Mouse (Mus musculus) heart, postnatal 10 days (tissue): Measurements from ENCODE around the gene Nadk2. TPM values are rescaled to one million over a fixed set of nuclear protein-coding genes. Genes with fewer than 3 reads are reported as not detected.

ENCODE experiments used
- DNase-seq, 2 experiments: peaks; one replicate each; pipeline ENCODE4 v3.0.0; 2021
- intact Hi-C: fragments of 180-260 bp; cut with DNase I; formaldehyde crosslinking; loops from one replicate; pipeline ENCODE4 v1.15.1; 2025
- total RNA-seq, 2 experiments: library from RNA; stranded (reverse); gene quantifications; 2 replicates each; pipeline ENCODE4 v1.2.3; 2021

The Nadk2 gene
- total RNA-seq, 2 experiments from 2014 or later: 41.3 to 46.5 TPM

GRCm38 (mm10) chr15:9127051-9127791 lies 56.2 kb downstream of the Nadk2 start:
- intact Hi-C loops: loop anchor here (10.0 kb wide), 1 partner anchor 218 kb away; no protein-coding TSS in a partner anchor
- no peak for DNase-seq

- DNase-seq: no peak
- intact Hi-C loops: no loop called here
These were observed 59.9 kb downstream of the Nadk2 start for GRCm38 (mm10) chr15:9130772-9131498.

GRCm38 (mm10) chr15:9131499-9131888 lies 60.4 kb downstream of the Nadk2 start:
- no peak for DNase-seq
- intact Hi-C loops: no loop called here

GRCm38 (mm10) chr15:9132693-9133443 lies 61.8 kb downstream of the Nadk2 start:
- DNase-seq: peak; percentile 20 to 21
- intact Hi-C loops: no loop called here

GRCm38 (mm10) chr15:9134891-9135507 lies 63.9 kb downstream of the Nadk2 start:
- peak; percentile 41 to 59 for DNase-seq
- intact Hi-C loops: no loop called here

- DNase-seq: peak in 1 of 2 experiments; percentile 7
- intact Hi-C loops: no loop called here
These were observed 68.4 kb downstream of the Nadk2 start for GRCm38 (mm10) chr15:9139447-9139846.

- intact Hi-C loops: no loop called here
- peak; percentile 98 for DNase-seq
These were observed 69.2 kb downstream of the Nadk2 start, which contains the start of gene Lmbrd2 for GRCm38 (mm10) chr15:9140252-9140680. Gene Lmbrd2 (plus strand): TSS chr15:9140550.

- intact Hi-C loops: no loop called here
- no peak for DNase-seq
These were observed 69.7 kb downstream of the Nadk2 start for GRCm38 (mm10) chr15:9140684-9141171.

- no peak for DNase-seq
- intact Hi-C loops: no loop called here
These were observed 84.3 kb downstream of the Nadk2 start, which contains the start of gene Skp2 for GRCm38 (mm10) chr15:9155325-9155724. Gene Skp2 (minus strand): TSS chr15:9155425.

Other genes with a start within 250 kb of the Nadk2 start
- not detected for gene Ranbp3l, start 103.3 kb upstream of the Nadk2 start, total RNA-seq
- 10 to 100 TPM; 14.6 to 17.6 TPM for gene Lmbrd2, start 69.3 kb downstream of the Nadk2 start, total RNA-seq
- 1 to 10 TPM; 3.5 TPM for gene Skp2, start 84.2 kb downstream of the Nadk2 start, total RNA-seq
- gene Ugt3a1, start 205.6 kb downstream of the Nadk2 start, total RNA-seq: not detected